Mouse (Mus musculus) thymus, adult 2 months (tissue): ENCODE results near the gene Dnajb1.

Experiments used
- CTCF ChIP-seq: fragments of 200-500 bp; IDR thresholded peaks from 2 replicates; pipeline ENCODE4 v1.5.1; 2012; ENCODE audit warnings: mild to moderate bottlenecking, control low read depth, low read length, moderate library complexity, borderline replicate concordance; ENCODE audit not compliant: control insufficient read depth, poor library complexity, insufficient read depth; ENCODE audit errors: extremely low read depth
- POLR2A ChIP-seq: fragments of 200-500 bp; IDR thresholded peaks from 2 replicates; pipeline ENCODE4 v1.6.1; 2012; ENCODE audit warnings: mild to moderate bottlenecking, low read length, control low read depth, moderate library complexity; ENCODE audit not compliant: control insufficient read depth, poor library complexity, insufficient read depth; ENCODE audit errors: extremely low read depth

GRCm38 (mm10) chr8:83571791-83572190 is 36.2 kb upstream of the Dnajb1 start:
- TF ChIP-seq CTCF (no peak), POLR2A (no peak)
